Mouse (Mus musculus): ENCODE results near the gene Gm20538. TPM values are rescaled to one million over a fixed set of nuclear protein-coding genes. Genes with fewer than 3 reads are reported as not detected.

Gene Gm20538
- total RNA-seq, 2 experiments from 2014 or later = not detected

Other genes starting within 250 kb of the Gm20538 start
- 1 to 10 TPM; 1.6 to 1.7 TPM for gene Scd4, start 219.7 kb downstream of the Gm20538 start, total RNA-seq (2021)
- 100 to 1,000 TPM; 181 to 382 TPM for gene Scd1, start 145.0 kb downstream of the Gm20538 start, total RNA-seq (2021)
- under 1 TPM in 1 of 2 experiments, not detected in 1; 0.09 TPM for gene Wnt8b, start 59.4 kb downstream of the Gm20538 start, total RNA-seq (2021)
- gene Sec31b, start 7.0 kb downstream of the Gm20538 start, total RNA-seq (2021) = 1 to 10 TPM; 4.3 to 6.9 TPM
- gene Ndufb8, start 2.6 kb upstream of the Gm20538 start, total RNA-seq (2021) = 1,000 to 10,000 TPM; 1,057 to 1,125 TPM
- gene Hif1an, start 10.0 kb upstream of the Gm20538 start, total RNA-seq (2021) = 10 to 100 TPM; 28.7 to 36.0 TPM
- gene Pax2, start 203.2 kb upstream of the Gm20538 start, total RNA-seq (2021) = not detected

Measured in adrenal gland, postnatal 10 days (tissue).